Comparison of ENCODE assay signal across 8 mouse cellular contexts in the genomic region with DNA sequence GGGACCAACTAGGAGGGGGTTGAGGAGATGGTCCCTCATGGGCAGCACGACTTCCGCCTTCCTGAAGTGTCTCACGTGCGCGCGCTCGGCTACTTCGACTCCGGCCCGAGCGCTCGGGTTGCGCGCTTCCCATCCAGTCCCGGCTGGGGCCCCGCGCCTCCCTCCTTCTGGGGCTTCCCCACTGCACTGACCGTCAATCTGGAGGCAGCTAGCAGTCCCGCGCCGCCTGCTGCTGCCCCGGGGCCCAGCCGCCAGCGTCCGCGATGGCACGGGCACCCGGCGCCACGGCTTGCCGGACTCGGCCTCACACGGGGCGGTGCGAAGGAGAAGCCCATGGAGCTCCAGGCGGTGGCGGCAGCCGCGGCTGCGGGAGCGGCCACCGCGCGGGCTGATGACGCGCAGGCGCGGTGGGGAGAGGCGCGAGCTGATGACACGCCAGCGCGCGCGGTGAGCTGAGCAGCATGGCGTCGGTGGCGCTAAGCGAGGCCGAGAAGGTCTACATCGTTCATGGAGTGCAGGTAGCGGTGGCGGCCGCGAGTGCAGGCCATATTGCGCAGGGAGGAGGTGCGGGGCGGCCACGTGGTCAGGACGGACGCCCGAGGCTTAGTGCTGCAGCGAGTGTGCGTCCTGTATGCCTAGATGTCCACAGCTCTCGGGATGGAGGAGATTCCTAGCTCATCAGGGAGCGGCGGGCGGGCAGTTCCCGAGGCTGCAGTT. TPM values are rescaled to one million over a fixed set of nuclear protein-coding genes. Genes with fewer than 3 reads are reported as not detected.
DNase-seq lines count a peak whose midpoint lies in the region; ATAC-seq and TF ChIP-seq lines count a peak whose summit lies in the region.

A gene (minus strand): TSS at position 401 of the 717 bp plus-strand sequence.
A gene (plus strand): TSS at position 411 of the 717 bp plus-strand sequence.

- no peaks in the 10 kb centered on the region for H3K4me1 ChIP-seq in ES-Bruce4 (ENCODE audit: control insufficient read depth, insufficient read depth, low read length)
- H3K4me1 ChIP-seq in forebrain, embryonic 14.5 days (ENCODE audit: control insufficient read depth, insufficient read depth, low read length) = peaks cover 13% of the 10 kb centered on the region
- peaks cover 30% of the 10 kb centered on the region for H3K4me1 ChIP-seq in neural tube, embryonic 15.5 days

- TF ChIP-seq CTCF in ES-Bruce4 (IDR thresholded peaks at IDR 0.05; ENCODE audit: low read depth, low read length) = no peak

- H3K4me2 ChIP-seq in forebrain, embryonic 14.5 days (ENCODE audit: low read length) = peak within 1 kb of the TSS; percentile 79
- peak within 1 kb of the TSS; percentile 91 for H3K4me2 ChIP-seq in neural tube, embryonic 15.5 days

- H3K27me3 ChIP-seq in ES-Bruce4 (ENCODE audit: control insufficient read depth, insufficient read depth, low read length, poor library complexity, severe bottlenecking) = no peaks in the 10 kb centered on the region
- H3K27me3 ChIP-seq in forebrain, embryonic 14.5 days (replicated peaks; ENCODE audit: control insufficient read depth, insufficient read depth, low read length) = no peaks in the 10 kb centered on the region
- H3K27me3 ChIP-seq in neural tube, embryonic 15.5 days (replicated peaks) = no peaks in the 10 kb centered on the region

- ATAC-seq in cerebellum, adult (ENCODE audit: insufficient number of reproducible peaks, low FRiP score, low TSS enrichment) = peak; percentile 86
- ATAC-seq in forebrain, embryonic 14.5 days = peak; percentile 97
- ATAC-seq in neural tube, embryonic 15.5 days (ENCODE audit: low FRiP score) = peak; percentile 95

- peak; percentile 94 for DNase-seq in forebrain, embryonic 14.5 days (ENCODE audit: low spot score)
- DNase-seq in heart, postnatal 14 days = peak; percentile 92 to 93
- DNase-seq in layer of hippocampus, adult 11-12 months (ENCODE audit: low spot score) = peak; percentile 87
- DNase-seq in lung, adult 18-20 months = peak; percentile 83
- peak; percentile 86 for DNase-seq in testis, postnatal 14 days (ENCODE audit: low spot score)

- no peak within 1 kb of the TSS for H3K27ac ChIP-seq in ES-Bruce4 (ENCODE audit: insufficient read depth, low read length)
- H3K27ac ChIP-seq in forebrain, embryonic 14.5 days (ENCODE audit: low read depth, low read length) = peak within 1 kb of the TSS; percentile 91
- peak within 1 kb of the TSS; percentile 97 for H3K27ac ChIP-seq in neural tube, embryonic 15.5 days (replicated peaks)

- intact Hi-C loops in heart, postnatal 14 days (cut with DNase I) = no loop called here

- peak; percentile 85 for TF ChIP-seq POLR2A in ES-Bruce4 (IDR thresholded peaks at IDR 0.05; ENCODE audit: insufficient read depth, low read length)

- peak within 1 kb of the TSS; percentile 76 for H3K4me3 ChIP-seq in ES-Bruce4 (ENCODE audit: low read depth, low read length)
- peak within 1 kb of the TSS; percentile 81 for H3K4me3 ChIP-seq in forebrain, embryonic 14.5 days (ENCODE audit: low read depth, low read length)
- peak within 1 kb of the TSS; percentile 94 for H3K4me3 ChIP-seq in neural tube, embryonic 15.5 days (replicated peaks)

- WGBS in forebrain, embryonic 14.5 days = under 1% methylated on average over 74 of the region's 79 CpGs
- WGBS in neural tube, embryonic 15.5 days = under 1% methylated on average over 79 of the region's 79 CpGs

- no peak for TF ChIP-seq EP300 in ES-Bruce4 (IDR thresholded peaks at IDR 0.05; ENCODE audit: insufficient read depth, low read depth, low read length)

- no peaks in the 10 kb centered on the region for H3K36me3 ChIP-seq in ES-Bruce4 (ENCODE audit: control insufficient read depth, insufficient read depth, low read length, poor library complexity, severe bottlenecking)
- H3K36me3 ChIP-seq in forebrain, embryonic 14.5 days (ENCODE audit: control insufficient read depth, insufficient read depth, low read length) = peaks cover 7% of the 10 kb centered on the region; the same call in 1 of the 2 replicates
- H3K36me3 ChIP-seq in neural tube, embryonic 15.5 days = peaks cover 14% of the 10 kb centered on the region

- H3K9me3 ChIP-seq in ES-Bruce4 (replicated peaks; ENCODE audit: control insufficient read depth, insufficient read depth, low read length, poor library complexity, severe bottlenecking) = no peaks in the 10 kb centered on the region
- H3K9me3 ChIP-seq in forebrain, embryonic 14.5 days (replicated peaks; ENCODE audit: control insufficient read depth, low read length) = no peaks in the 10 kb centered on the region
- H3K9me3 ChIP-seq in neural tube, embryonic 15.5 days (replicated peaks) = no peaks in the 10 kb centered on the region

- H3K9ac ChIP-seq in ES-Bruce4 (ENCODE audit: low read depth, poor library complexity, severe bottlenecking) = peak within 1 kb of the TSS; percentile 43
- peak within 1 kb of the TSS; percentile 90 for H3K9ac ChIP-seq in forebrain, embryonic 14.5 days (ENCODE audit: low read length)
- peak within 1 kb of the TSS; percentile 96 for H3K9ac ChIP-seq in neural tube, embryonic 15.5 days (replicated peaks)

RNA-seq across cellular contexts. Expression of the first gene that starts in this region (rescaled TPM):
- polyA plus RNA-seq in ES-Bruce4 (2011; ENCODE audit: insufficient read depth, insufficient read length, low read depth, missing spikeins) = 48.2 and 51.2 TPM in 2 replicates
- polyA plus RNA-seq in forebrain, embryonic 14.5 days (2014; fragmentation: Nextera tagmentation; extraction: Ambion mirVana) = 50.7 and 51.2 TPM in 2 replicates
- 10 to 100 TPM; 43.2 to 45.0 TPM for total RNA-seq in heart, postnatal 14 days (2021)
- polyA plus RNA-seq in neural tube, embryonic 15.5 days (2015; fragmentation: Nextera tagmentation; extraction: Ambion mirVana) = 81.3 and 84.7 TPM in 2 replicates

RNA-seq across cellular contexts. Expression of the second gene that starts in this region (rescaled TPM):
- polyA plus RNA-seq in ES-Bruce4 (2011; ENCODE audit: insufficient read depth, insufficient read length, low read depth, missing spikeins) = 74.7 and 75.4 TPM in 2 replicates
- 103 and 108 TPM in 2 replicates for polyA plus RNA-seq in forebrain, embryonic 14.5 days (2014; fragmentation: Nextera tagmentation; extraction: Ambion mirVana)
- 10 to 100 TPM; 25.5 to 30.8 TPM for total RNA-seq in heart, postnatal 14 days (2021)
- 77.1 and 94.0 TPM in 2 replicates for polyA plus RNA-seq in neural tube, embryonic 15.5 days (2015; fragmentation: Nextera tagmentation; extraction: Ambion mirVana)

Comparison
In these comparisons a context has a peak if more than half of its experiments do, and no peak if none do; other contexts are left out.
1. H3K9ac ChIP-seq: peak in every context shown above with its lines; median percentile 96 in neural tube, embryonic 15.5 days; 90 in forebrain, embryonic 14.5 days; 43 in ES-Bruce4.